Mouse (Mus musculus) small intestine, adult 2 months (tissue): ENCODE measurements around the gene Camkk1.

Source experiments
- CTCF ChIP-seq: fragments of 200-500 bp; IDR thresholded peaks from 2 replicates; pipeline ENCODE4 v1.5.1; 2012; ENCODE audit warnings: low read depth, mild to moderate bottlenecking, control low read depth, inconsistent platforms, low read length, moderate library complexity, mixed read lengths; ENCODE audit not compliant: insufficient replicate concordance, insufficient read length; ENCODE audit errors: extremely low read depth
- POLR2A ChIP-seq: fragments of 200-500 bp; IDR thresholded peaks from 2 replicates; pipeline ENCODE4 v1.6.1; 2012; ENCODE audit warnings: low read depth, mild to moderate bottlenecking, control low read depth, inconsistent platforms, low read length, moderate library complexity

- TF ChIP-seq CTCF (no peak), POLR2A (no peak)
These were observed 57.5 kb downstream of the Camkk1 start for GRCm38 (mm10) chr11:73076295-73076694.
